Mouse (Mus musculus) c-Kit-positive CD71-positive TER-119-positive erythroid progenitor cells, embryonic 14.5 days (primary cell): ENCODE data around the gene Snx30.

Experiments
- DNase-seq: peaks from one replicate; pipeline ENCODE4 v3.0.0-alpha.2; 2013; ENCODE audit warnings: low spot score

The Snx30 gene

DNA sequence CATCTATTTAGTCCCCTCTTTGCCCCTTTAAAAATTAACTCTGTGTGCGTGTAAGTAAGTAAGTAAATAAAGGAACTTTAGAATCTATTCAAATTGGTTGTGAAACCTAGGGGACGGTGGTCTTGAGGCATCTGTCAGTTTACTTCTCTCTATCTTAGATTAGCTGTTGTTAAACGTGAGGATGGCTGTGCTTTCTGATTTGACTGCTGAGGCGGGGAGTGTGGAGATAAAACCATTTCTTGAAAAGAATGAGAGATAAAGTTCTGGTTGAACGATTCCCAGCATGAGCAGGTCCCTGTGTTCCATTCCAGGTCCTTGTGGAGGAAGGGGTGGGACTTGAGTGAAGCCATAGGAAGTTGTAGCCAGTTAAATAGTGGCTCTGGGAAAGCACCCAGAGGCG lies 67.6 kb downstream of the Snx30 start:
- DNase-seq: no peak

DNA sequence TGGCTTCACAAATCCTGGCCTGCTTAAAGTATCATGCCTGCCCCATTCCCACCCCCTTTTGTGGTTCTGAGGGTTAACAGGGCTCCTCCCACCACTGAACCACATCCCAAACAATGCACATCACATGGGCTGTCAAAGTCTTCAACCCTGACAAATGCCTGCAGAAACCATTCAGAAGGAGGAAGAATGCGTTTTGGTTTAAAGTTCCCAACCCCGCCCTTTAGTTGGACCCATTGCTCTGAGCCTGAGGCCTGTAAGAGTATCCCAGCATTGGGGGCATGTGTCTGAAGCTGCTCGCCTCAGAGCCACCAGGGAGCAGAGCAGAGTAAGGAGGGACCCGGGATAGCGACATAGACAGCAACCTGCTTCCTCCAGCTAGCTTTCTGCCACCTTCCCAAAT lies 68.2 kb downstream of the Snx30 start:
- DNase-seq: no peak

DNA sequence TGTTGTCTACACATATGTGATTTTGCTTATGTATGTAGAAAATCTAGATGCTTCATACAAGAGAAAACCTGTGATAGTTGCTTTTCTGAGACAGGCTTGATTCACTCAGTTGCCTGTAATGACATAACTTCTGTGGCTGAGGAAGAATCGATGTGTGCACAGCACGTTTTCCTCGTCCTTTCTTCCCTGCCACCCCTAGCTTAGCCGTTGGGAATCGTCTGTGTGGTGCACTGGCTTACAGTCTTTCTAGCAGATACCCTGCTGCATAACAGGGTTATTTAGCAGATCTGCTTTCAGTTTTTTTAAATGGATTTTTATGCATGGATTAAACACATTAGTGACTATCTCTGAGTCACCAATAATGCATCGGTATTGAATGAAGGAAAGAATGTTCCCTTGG lies 70.9 kb downstream of the Snx30 start:
- no peak for DNase-seq

DNA sequence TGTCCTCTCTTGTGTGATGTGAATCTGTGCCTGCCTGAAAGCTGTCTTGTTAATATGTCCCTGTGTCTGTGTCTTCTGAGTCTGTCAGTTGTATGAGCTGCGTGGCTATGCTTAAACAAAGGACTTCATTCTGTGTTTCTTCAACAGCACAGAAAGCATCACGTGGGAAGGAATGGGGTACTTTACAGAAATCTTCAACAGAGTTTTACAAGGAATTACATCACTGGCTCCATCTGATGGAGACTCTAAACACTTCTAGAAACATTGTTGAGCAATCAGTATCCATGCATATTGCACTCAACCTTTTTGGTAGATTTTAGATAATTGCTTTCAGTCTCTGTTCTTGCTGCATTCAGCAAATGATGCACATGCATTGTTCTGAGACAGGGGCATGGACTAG lies 71.4 kb downstream of the Snx30 start:
- no peak for DNase-seq

DNA sequence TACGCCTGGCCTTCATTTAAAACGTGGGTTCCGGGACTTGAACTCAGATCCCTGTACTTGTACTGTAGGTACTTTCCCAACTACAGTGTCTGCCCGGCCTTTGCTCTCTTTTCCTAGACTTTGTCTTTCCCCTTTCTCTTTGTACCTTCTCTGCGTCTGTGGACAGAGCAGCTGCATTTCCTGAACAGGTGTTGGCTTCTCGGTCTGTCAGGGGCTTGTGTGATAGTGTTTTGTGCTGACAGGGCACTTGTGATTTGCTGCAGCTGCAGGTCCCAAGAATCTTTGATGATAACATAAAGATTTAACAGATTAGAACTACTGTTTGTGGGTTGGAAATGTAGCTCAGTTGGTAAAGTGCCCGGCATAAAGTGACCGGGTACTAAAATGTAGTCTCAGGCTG lies 73.0 kb downstream of the Snx30 start:
- DNase-seq: no peak

DNA sequence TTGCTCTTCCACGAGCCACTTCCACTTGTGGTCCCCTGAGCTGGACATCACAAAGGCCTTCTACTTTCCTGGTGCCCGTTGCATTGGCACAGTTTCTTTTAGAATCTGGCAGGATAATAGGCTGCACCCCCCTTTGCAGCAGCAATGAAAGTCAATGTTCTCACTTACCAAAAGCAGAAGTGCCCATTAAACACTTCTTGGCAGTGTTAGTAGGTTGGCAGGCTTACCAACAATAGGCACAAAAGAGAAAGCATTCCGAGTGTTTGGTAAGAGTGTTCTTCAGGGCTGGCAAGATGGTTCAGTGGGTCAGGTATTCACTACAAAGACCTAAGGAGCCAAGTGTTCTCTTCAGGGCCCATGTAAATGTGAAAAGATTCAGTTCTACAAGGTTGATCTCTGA lies 73.8 kb downstream of the Snx30 start:
- DNase-seq: no peak

DNA sequence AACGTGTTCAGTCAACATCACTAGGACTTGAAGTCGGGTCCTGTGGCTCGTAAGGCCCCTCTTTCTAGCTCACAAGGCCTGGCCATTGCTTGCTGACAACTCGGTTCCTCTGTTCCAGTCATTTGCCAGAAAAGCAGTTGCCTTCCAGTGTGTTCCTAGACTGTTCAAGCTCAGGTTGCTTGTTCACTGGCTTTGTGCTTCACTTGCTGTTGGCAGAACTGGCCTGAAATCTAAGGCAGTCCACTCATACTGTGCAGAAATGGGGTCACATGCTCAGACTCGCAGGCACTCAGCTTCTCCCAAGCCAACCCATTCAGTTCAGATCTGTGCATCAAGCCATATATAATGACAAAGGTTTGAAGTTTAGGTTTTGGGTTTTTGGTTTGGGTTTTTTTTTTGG lies 75.1 kb downstream of the Snx30 start:
- no peak for DNase-seq

DNA sequence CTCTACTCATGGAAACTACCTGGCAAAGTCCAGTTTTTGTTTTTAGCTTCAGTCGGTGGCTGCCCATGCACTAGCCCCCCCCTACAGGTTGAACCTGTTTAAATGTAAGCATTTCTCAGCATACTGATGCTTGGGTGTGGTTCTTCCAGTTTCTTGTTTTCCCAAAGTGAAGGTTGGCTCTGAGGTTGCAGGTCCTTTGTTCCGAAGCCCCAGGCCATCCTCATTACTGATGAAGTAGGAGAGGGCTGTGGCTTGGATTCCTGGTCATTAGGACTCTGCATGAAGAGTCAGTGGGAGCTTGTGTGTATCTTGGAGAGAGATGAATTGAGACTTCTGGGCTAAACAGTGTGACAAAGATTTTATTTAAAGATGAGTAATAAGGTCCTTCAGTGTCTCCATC lies 75.6 kb downstream of the Snx30 start:
- no peak for DNase-seq

DNA sequence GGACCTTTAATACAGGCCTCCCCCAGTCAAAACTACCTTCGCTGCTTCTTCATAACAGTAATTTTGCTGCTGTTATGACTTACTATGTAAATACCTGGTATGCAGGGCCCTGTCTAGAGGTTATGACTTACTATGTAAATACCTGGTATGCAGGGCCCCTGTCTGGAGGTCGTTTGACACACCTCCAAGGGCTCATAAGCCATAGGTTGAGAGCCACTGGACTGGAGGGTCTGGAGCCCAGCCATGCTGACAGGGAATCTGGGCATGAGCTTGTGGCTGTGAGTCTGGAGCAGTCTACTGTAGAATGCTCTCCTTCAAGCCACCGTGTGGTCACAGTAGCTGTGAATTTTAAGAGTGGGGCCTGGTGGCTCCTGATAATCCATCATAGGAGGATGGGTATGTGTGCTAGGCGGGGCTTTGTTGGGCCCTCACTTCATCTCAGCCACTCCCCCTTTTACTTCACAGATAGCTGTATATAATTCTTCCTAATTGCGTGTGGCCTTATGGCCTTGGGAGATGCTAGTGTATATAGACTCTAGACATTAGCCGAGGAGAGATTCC lies 78.6 kb downstream of the Snx30 start:
- DNase-seq: no peak

DNA sequence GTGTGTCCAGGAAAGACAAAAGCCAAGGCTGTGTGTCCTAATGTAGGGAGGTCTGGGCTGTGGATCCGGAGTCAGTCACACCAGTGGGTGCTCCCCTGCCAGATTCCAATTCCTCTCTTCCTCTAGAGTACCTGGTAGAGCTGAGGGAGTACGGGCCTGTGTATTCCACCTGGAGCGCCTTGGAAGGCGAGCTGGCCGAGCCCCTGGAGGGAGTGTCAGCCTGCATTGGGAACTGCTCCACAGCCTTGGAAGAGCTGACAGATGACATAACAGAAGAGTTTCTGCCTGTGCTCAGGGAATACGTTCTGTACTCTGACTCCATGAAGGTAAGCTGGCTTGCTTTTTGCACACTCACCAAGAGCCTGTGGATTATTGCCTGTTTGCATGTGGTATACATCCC lies 80.6 kb downstream of the Snx30 start:
- DNase-seq: no peak

DNA sequence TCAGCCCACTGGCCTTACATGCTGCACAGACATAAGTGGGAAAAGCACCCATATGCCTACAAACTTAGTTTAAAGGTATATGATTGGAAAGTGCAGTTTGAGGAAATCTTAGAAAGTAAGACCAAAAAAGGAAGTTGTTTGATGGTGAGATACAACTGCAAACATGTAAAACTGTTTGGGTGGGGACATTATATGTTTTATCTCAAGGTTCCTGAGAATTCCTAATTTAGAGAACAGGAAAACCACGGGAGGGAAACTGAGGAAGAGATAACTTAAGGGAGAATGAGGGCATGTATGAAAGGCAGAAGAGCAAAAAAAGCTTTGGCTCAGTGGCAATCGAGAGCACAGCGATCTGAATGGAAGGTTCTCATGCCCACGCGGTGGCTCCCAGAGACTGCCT lies 81.4 kb downstream of the Snx30 start:
- DNase-seq: no peak

DNA sequence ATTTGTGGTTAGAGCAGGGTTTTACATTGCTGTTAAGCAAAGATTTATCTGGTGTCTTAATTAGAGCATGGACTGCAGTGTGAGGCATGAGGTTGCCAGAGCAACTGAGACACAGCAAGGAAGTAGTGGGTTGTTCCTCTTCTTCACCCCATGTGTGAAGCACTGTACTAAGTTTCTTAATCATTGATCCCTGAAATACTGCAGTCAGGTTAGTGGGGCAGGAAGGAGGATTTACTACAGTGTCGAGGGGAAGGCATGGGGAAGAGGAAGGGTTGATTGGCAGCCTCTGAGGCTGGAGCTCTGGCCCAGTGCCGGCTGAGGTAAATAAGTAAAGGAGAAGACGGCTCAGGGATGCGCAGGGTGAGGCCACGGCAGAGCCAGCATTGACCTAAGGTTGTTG lies 82.4 kb downstream of the Snx30 start:
- DNase-seq: no peak

DNA sequence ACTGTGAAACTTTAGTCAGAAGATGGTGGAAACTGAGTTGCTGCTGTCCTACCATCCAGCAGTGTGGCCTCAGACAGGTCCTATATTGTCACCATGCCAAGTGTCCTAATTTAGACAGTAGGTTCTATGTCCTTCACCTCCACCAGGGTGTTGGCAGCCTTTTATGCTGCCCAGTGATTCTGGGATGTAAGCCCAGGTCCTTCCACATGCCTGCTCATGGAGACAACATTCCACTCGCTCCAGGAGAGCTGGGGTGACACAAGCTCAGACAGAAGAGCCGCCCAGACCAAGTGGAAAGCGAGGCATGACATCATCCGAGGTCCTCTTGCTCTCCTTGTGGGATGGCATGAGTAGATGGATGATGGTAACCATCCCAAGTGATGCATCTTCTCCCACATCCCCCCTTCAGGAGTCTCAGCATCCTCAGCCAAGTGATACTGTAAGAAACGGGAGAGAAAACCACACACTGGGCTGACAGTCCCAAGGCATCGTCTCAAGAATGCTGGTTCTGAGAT lies 84.5 kb downstream of the Snx30 start:
- no peak for DNase-seq

DNA sequence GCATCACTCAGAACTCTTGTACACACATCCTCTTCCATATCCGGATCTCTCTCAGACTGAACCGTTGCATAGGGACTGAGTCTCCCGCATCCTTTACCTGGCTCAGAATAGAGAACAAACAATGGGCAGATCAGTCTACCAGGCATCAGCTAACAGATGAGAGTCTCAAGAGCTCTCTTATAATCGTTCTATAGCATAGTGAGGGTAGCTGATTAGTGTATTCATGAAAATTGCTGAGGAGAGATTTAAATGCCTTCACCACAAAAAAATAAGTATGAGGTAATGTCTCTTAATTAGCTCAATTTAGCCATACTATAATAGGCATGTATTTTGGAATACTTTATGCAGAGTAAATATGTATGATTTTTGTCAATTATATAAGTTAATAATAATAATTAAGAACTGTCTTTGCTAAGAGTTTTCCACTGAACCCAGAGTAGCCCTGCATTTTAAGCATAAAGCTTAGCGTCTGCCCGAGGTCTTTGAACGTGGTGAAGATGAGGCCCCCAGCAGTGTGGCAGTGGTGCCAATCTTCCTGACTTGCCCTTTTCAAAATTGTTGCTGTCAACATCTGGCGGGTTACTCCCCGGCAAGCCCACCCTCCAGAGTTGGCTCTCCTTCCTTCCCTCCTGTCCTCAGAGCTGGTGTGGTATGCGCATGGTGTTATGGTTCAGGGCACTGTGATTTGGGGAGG lies 86.2 kb downstream of the Snx30 start:
- no peak for DNase-seq

DNA sequence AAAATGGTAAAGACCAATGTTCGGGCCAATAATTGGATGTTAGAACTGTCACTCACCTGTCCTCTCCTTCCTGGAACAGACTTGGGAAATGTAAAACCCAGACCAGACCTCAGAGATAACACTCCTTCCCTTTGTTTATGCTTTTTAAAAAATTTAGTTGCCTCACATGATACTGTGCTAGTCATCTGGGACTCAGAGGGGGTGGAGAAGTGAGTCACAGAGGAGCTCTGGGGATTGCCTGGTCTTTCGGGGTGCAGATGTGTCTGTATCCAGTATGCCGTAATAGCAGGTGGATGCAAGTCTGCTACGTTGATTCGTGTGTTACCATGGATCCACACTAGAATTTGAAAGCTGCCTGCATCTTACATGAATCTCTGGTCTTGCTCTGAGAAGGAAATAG lies 87.1 kb downstream of the Snx30 start:
- no peak for DNase-seq

DNA sequence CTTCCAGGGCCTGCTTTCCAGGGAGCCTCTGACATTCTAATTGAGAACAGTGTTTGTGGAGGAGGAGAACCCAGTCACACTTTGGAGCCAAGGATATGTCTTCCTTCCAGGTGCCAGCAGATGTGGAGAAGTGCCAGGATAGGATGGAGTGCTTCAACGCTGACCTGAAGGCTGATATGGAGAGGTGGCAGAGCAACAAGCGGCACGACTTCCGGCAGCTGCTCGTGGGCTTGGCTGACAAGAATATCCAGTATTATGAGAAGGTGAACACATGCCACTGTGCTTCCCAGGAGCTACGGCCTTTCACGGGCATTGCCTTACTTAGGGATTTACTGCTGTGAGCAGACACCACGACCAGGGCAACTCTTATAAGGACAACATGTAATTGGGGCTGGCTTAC lies 88.8 kb downstream of the Snx30 start:
- DNase-seq: no peak

DNA sequence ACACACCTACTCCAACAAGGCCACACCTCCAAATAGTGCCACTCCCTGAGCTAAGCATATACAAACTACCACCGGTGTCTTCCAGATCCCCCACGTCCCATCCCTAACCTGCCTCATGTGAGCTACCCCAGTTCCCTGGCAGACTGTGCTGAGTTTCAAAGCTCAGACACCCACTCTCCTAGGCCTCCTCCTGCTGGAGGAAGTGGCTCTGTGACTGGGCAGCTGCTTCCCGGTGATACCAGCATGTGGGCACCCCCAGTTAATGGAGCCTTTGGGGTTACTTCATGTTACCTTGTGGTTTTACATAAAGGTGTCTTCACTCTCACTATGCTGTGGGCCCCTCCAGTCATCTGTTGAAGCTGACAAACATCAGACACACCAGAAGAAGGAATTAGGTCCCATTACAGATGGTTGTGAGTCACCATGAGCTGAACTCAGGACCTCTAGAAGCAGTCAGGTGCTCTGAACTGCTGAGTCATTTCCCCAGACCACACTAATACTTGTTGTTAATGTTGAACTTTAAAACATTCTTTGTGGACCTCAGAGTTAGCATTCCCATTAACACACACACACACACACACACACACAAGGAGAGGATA lies 89.4 kb downstream of the Snx30 start:
- DNase-seq: no peak

DNA sequence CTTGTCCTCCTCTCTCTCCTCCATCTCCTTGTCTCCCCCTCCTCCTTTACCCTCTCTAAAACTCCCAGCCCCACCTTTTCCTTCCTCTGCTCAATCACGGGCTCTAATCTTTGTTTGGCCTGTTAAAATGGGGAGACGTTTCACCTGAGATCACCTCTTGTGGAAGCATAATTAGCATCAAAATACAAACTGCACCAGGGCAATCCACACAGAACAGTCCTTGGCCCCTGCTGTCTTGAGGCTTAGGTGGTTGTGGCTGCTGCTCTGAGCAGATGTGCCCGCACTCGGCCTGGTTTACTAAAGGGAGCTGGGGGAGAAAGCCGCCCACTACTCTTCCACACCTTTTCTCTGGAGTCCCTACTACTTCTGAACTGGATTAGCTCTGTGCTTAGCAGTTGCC lies 90.4 kb downstream of the Snx30 start:
- DNase-seq: no peak

DNA sequence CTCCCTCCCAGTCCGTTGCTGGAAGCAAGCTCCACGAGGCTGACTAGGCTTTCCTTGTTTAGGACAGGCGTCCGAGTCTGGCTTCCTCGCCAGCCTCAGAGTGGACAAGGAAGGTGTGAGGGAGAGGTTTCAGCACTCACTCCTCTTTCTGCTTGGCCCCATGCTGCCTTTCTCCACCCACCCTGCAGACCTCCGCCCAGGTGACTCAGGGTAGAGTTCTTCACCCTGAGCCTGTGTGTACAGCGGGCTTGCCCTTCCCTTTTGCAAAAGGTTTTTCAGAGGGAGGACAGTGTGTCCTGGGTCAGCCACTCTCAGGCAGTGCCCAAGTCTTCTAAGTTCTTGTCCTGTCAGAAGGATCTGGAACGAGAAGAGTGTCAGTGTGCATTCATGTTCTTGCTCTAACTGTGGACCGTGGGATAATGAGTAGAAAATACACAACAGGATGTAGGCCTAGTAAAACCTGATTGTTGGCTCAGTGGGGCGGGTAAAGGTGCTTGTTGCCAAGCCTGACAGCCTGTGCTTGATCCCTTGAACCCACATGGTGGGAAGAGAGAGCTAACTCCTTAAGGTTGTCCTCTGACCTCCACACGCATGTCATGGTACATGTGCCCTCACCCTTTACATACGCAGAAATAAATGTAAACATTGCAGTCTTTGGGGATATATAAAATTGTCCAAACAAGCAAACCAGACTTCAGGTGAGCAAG lies 92.3 kb downstream of the Snx30 start:
- DNase-seq: no peak

DNA sequence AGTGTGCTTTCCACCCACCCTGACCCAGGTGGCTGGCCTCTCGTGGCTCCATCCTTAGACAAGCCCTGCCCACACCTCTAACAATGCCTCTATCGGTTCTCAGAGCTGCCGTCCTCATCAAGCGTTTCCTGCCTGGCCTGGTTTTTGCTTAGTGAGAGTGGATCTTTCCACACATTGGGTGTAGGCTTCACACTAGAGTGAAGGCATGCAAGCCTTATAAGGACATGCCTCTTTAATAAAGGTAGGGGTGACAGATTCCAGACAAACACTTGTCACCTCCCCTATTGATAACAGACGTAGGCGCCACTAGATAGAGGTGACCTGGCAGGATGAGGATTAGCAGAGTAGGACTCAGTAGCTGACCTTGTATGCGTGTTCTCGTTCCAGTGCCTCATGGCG lies 92.9 kb downstream of the Snx30 start:
- DNase-seq: no peak

DNA sequence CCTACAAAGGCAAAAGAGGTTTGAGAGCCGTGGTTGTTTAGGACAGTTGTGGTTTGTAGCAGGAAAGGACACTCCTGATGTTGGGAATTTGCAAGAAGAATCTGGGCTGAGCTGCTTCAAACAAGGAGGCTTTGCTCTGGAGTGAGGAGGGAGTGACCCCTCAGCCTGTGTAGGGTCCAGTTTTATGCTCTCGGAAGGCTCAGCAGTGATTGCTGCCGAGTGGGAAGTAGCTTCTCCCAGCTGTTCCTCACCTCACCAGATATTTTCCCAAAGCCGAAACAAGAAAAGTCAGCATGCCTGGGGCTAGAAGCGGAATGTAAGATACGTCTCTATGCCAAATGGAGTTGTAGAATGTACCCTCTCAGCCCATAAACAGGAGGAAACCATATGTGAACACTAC lies 96.2 kb downstream of the Snx30 start:
- DNase-seq: no peak

DNA sequence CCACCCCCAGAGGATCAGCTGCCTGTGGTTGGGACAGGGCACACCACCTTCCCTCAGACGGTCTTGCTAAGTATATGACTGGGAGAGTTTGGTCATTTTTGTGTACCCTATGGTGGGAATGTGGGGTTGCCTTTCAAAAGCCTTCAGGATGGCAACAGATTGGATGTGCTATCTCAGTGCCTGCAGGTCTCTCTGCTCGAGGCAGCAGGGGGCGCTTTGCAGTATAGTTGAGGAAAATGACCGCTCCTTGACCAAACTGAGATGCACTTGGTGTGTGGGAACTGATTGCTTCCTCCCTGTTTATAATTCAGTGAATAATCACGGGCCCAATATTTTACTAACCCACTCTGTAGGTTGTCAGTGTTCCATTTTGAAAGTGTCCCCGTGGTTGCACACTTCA lies 96.9 kb downstream of the Snx30 start:
- DNase-seq: no peak

DNA sequence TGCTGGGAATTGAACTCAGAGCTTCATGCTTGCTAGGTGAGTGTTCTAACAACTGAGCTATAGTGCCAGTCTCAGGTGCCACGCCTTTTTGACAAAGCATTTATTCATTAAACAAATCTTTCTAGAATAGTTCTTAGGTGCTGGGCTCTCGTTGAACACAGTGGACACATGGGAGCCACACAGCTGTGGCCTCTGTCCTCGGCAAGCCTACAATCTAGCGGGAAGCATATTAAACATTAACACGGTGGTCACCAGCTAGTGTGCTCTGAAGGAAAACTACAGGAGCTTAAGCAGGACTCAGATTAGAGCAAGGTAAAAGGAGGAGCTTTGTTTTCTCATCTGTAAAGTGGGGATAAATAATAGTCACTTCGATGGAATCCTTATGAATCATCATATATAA lies 101.5 kb downstream of the Snx30 start:
- no peak for DNase-seq
